Mouse (Mus musculus) liver, postnatal 0 days (tissue): ENCODE results near the gene Mtmr6.

Experiments
- CTCF ChIP-seq: sonication (generic); IDR thresholded peaks from 2 replicates; pipeline ENCODE4 v1.5.1; 2016; ENCODE audit warnings: antibody characterized with exemption, low read depth
- EP300 ChIP-seq: IDR thresholded peaks from 2 replicates; pipeline ENCODE4 v1.6.1; 2016; ENCODE audit warnings: antibody characterized with exemption, low read depth, mild to moderate bottlenecking

GRCm38 (mm10) chr14:60275301-60276276 lies 10.6 kb downstream of the Mtmr6 start:
- no peak for TF ChIP-seq EP300
- TF ChIP-seq CTCF: no peak
